Mouse (Mus musculus): Measurements from ENCODE around the gene Tsnaxip1. TPM values are rescaled to one million over a fixed set of nuclear protein-coding genes. Genes with fewer than 3 reads are reported as not detected.
A peak's percentile ranks its signal among the peaks of the same experiment; 100 is the strongest.

Tsnaxip1 gene
- 1.2 and 1.4 TPM in 2 replicates for polyA plus RNA-seq (2014; fragmentation: Nextera tagmentation; extraction: Ambion mirVana)

- H3K4me3 ChIP-seq (ENCODE audit: low read depth, low read length), result peak within 1 kb of the TSS; percentile 99
- DNase-seq (ENCODE audit: low spot score) (peak; percentile 96), ATAC-seq (ENCODE audit: low FRiP score) (peak; percentile 99)
- no peaks in the 10 kb centered on the region for H3K9me3 ChIP-seq (ENCODE audit: control insufficient read depth, low read length)
- WGBS, result under 1% methylated on average over 52 of the region's 52 CpGs
- H3K27ac ChIP-seq (ENCODE audit: low read depth, low read length), result peak within 1 kb of the TSS; percentile 53; the same call in 1 of the 2 replicates
- peak within 1 kb of the TSS; percentile 97 for H3K9ac ChIP-seq (ENCODE audit: low read depth, low read length)
- H3K4me1 ChIP-seq (replicated peaks; ENCODE audit: control insufficient read depth, insufficient read depth, low read length), result peaks cover 5% of the 10 kb centered on the region
- H3K27me3 ChIP-seq (ENCODE audit: control insufficient read depth, insufficient read depth, low read length), result no peaks in the 10 kb centered on the region
- peak within 1 kb of the TSS; percentile 55 for H3K4me2 ChIP-seq (replicated peaks; ENCODE audit: low read depth, low read length)
- peaks cover 4% of the 10 kb centered on the region; the same call in 1 of the 2 replicates for H3K36me3 ChIP-seq (ENCODE audit: control insufficient read depth, insufficient read depth, low read length)
Measured at GRCm38 (mm10) chr8:105826861-105827848, at the start of gene Tsnaxip1, which contains the start of gene Ranbp10. Gene Tsnaxip1, plus strand, starts transcription at chr8:105827731. Gene Ranbp10, minus strand, starts transcription at chr8:105827350.

- ATAC-seq (ENCODE audit: low FRiP score) (no peak), DNase-seq (ENCODE audit: low spot score) (no peak)
- 86% methylated on average over 2 of the region's 2 CpGs for WGBS
- no peak overlapping the region for H3K4me3 ChIP-seq (ENCODE audit: low read depth, low read length)
- no peaks in the 10 kb centered on the region for H3K4me1 ChIP-seq (replicated peaks; ENCODE audit: control insufficient read depth, insufficient read depth, low read length)
- no peaks in the 10 kb centered on the region for H3K9me3 ChIP-seq (ENCODE audit: control insufficient read depth, low read length)
- no peaks in the 10 kb centered on the region for H3K27me3 ChIP-seq (ENCODE audit: control insufficient read depth, insufficient read depth, low read length)
- no peak overlapping the region for H3K9ac ChIP-seq (ENCODE audit: low read depth, low read length)
- H3K27ac ChIP-seq (ENCODE audit: low read depth, low read length), result no peak overlapping the region
- H3K36me3 ChIP-seq (ENCODE audit: control insufficient read depth, insufficient read depth, low read length), result peaks cover 13% of the 10 kb centered on the region
- no peak overlapping the region for H3K4me2 ChIP-seq (replicated peaks; ENCODE audit: low read depth, low read length)
Measured at GRCm38 (mm10) chr8:105777833-105778232, 49.7 kb upstream of the Tsnaxip1 start.

- ATAC-seq (ENCODE audit: low FRiP score) (no peak), DNase-seq (ENCODE audit: low spot score) (no peak)
- Histone ChIP-seq H3K27ac (ENCODE audit: low read depth, low read length) (no peak overlapping the region), H3K4me1 (replicated peaks; ENCODE audit: control insufficient read depth, insufficient read depth, low read length) (no peaks in the 10 kb centered on the region), H3K9ac (ENCODE audit: low read depth, low read length) (no peak overlapping the region), H3K4me3 (ENCODE audit: low read depth, low read length) (no peak overlapping the region), H3K36me3 (ENCODE audit: control insufficient read depth, insufficient read depth, low read length) (peaks cover 3% of the 10 kb centered on the region), H3K9me3 (ENCODE audit: control insufficient read depth, low read length) (no peaks in the 10 kb centered on the region), H3K27me3 (ENCODE audit: control insufficient read depth, insufficient read depth, low read length) (no peaks in the 10 kb centered on the region), H3K4me2 (replicated peaks; ENCODE audit: low read depth, low read length) (no peak overlapping the region)
- 92% methylated on average over 5 of the region's 5 CpGs for WGBS
Measured at GRCm38 (mm10) chr8:105780298-105780697, 47.2 kb upstream of the Tsnaxip1 start.

- H3K4me3 ChIP-seq (ENCODE audit: low read depth, low read length), result no peak overlapping the region
- no peaks in the 10 kb centered on the region for H3K27me3 ChIP-seq (ENCODE audit: control insufficient read depth, insufficient read depth, low read length)
- no peak overlapping the region for H3K4me2 ChIP-seq (replicated peaks; ENCODE audit: low read depth, low read length)
- no peak overlapping the region for H3K27ac ChIP-seq (ENCODE audit: low read depth, low read length)
- DNase-seq (ENCODE audit: low spot score) (peak; percentile 74), ATAC-seq (ENCODE audit: low FRiP score) (no peak)
- no peaks in the 10 kb centered on the region for H3K36me3 ChIP-seq (ENCODE audit: control insufficient read depth, insufficient read depth, low read length)
- no peaks in the 10 kb centered on the region for H3K9me3 ChIP-seq (ENCODE audit: control insufficient read depth, low read length)
- no peaks in the 10 kb centered on the region for H3K4me1 ChIP-seq (replicated peaks; ENCODE audit: control insufficient read depth, insufficient read depth, low read length)
- 90% methylated on average over 2 of the region's 2 CpGs for whole genome bisulfite sequencing
- H3K9ac ChIP-seq (ENCODE audit: low read depth, low read length), result no peak overlapping the region
Measured at GRCm38 (mm10) chr8:105788241-105788640, 39.3 kb upstream of the Tsnaxip1 start.

- no peak for ATAC-seq (ENCODE audit: low FRiP score)
- H3K27me3 ChIP-seq (ENCODE audit: control insufficient read depth, insufficient read depth, low read length), result no peaks in the 10 kb centered on the region
- H3K9me3 ChIP-seq (ENCODE audit: control insufficient read depth, low read length), result no peaks in the 10 kb centered on the region
- no peak overlapping the region for H3K4me2 ChIP-seq (replicated peaks; ENCODE audit: low read depth, low read length)
- no peaks in the 10 kb centered on the region for H3K4me1 ChIP-seq (replicated peaks; ENCODE audit: control insufficient read depth, insufficient read depth, low read length)
- no peak overlapping the region for H3K4me3 ChIP-seq (ENCODE audit: low read depth, low read length)
- H3K9ac ChIP-seq (ENCODE audit: low read depth, low read length), result no peak overlapping the region
- no peak overlapping the region for H3K27ac ChIP-seq (ENCODE audit: low read depth, low read length)
- DNase-seq (ENCODE audit: low spot score), result no peak
- no peaks in the 10 kb centered on the region for H3K36me3 ChIP-seq (ENCODE audit: control insufficient read depth, insufficient read depth, low read length)
- WGBS, result 60% methylated on average over 4 of the region's 4 CpGs
Measured at GRCm38 (mm10) chr8:105788927-105789326, 38.6 kb upstream of the Tsnaxip1 start.

GRCm38 (mm10) chr8:105789626-105790025 lies 37.9 kb upstream of the Tsnaxip1 start:
- ATAC-seq (ENCODE audit: low FRiP score), result no peak
- H3K27me3 ChIP-seq (ENCODE audit: control insufficient read depth, insufficient read depth, low read length), result no peaks in the 10 kb centered on the region
- H3K9me3 ChIP-seq (ENCODE audit: control insufficient read depth, low read length), result no peaks in the 10 kb centered on the region
- no peak for DNase-seq (ENCODE audit: low spot score)
- no peaks in the 10 kb centered on the region for H3K36me3 ChIP-seq (ENCODE audit: control insufficient read depth, insufficient read depth, low read length)
- H3K9ac ChIP-seq (ENCODE audit: low read depth, low read length), result no peak overlapping the region
- H3K4me3 ChIP-seq (ENCODE audit: low read depth, low read length), result no peak overlapping the region
- no peak overlapping the region for H3K27ac ChIP-seq (ENCODE audit: low read depth, low read length)
- no peaks in the 10 kb centered on the region for H3K4me1 ChIP-seq (replicated peaks; ENCODE audit: control insufficient read depth, insufficient read depth, low read length)
- no peak overlapping the region for H3K4me2 ChIP-seq (replicated peaks; ENCODE audit: low read depth, low read length)

- 100% methylated on average over 1 of the region's 1 CpGs for WGBS
Measured at GRCm38 (mm10) chr8:105793331-105793730, 34.2 kb upstream of the Tsnaxip1 start.

GRCm38 (mm10) chr8:105794009-105794598 lies 33.4 kb upstream of the Tsnaxip1 start:
- H3K9ac ChIP-seq (ENCODE audit: low read depth, low read length), result no peak overlapping the region
- H3K9me3 ChIP-seq (ENCODE audit: control insufficient read depth, low read length), result no peaks in the 10 kb centered on the region
- no peaks in the 10 kb centered on the region for H3K4me1 ChIP-seq (replicated peaks; ENCODE audit: control insufficient read depth, insufficient read depth, low read length)
- DNase-seq (ENCODE audit: low spot score) (no peak), ATAC-seq (ENCODE audit: low FRiP score) (no peak)
- H3K36me3 ChIP-seq (ENCODE audit: control insufficient read depth, insufficient read depth, low read length), result no peaks in the 10 kb centered on the region
- H3K4me2 ChIP-seq (replicated peaks; ENCODE audit: low read depth, low read length), result no peak overlapping the region
- WGBS, result 86% methylated on average over 3 of the region's 3 CpGs
- no peak overlapping the region for H3K4me3 ChIP-seq (ENCODE audit: low read depth, low read length)
- H3K27ac ChIP-seq (ENCODE audit: low read depth, low read length), result no peak overlapping the region
- H3K27me3 ChIP-seq (ENCODE audit: control insufficient read depth, insufficient read depth, low read length), result no peaks in the 10 kb centered on the region

More at GRCm38 (mm10) chr8:105793331-105793730, 34.2 kb upstream of the Tsnaxip1 start:
- H3K4me2 ChIP-seq (replicated peaks; ENCODE audit: low read depth, low read length), result no peak overlapping the region
- H3K27ac ChIP-seq (ENCODE audit: low read depth, low read length), result no peak overlapping the region
- no peaks in the 10 kb centered on the region for H3K4me1 ChIP-seq (replicated peaks; ENCODE audit: control insufficient read depth, insufficient read depth, low read length)
- DNase-seq (ENCODE audit: low spot score) (no peak), ATAC-seq (ENCODE audit: low FRiP score) (no peak)
- no peaks in the 10 kb centered on the region for H3K9me3 ChIP-seq (ENCODE audit: control insufficient read depth, low read length)
- no peak overlapping the region for H3K9ac ChIP-seq (ENCODE audit: low read depth, low read length)
- H3K4me3 ChIP-seq (ENCODE audit: low read depth, low read length), result no peak overlapping the region
- H3K27me3 ChIP-seq (ENCODE audit: control insufficient read depth, insufficient read depth, low read length), result no peaks in the 10 kb centered on the region
- H3K36me3 ChIP-seq (ENCODE audit: control insufficient read depth, insufficient read depth, low read length), result no peaks in the 10 kb centered on the region
